22 mouse cellular contexts compared by ENCODE assay signal in the genomic region with DNA sequence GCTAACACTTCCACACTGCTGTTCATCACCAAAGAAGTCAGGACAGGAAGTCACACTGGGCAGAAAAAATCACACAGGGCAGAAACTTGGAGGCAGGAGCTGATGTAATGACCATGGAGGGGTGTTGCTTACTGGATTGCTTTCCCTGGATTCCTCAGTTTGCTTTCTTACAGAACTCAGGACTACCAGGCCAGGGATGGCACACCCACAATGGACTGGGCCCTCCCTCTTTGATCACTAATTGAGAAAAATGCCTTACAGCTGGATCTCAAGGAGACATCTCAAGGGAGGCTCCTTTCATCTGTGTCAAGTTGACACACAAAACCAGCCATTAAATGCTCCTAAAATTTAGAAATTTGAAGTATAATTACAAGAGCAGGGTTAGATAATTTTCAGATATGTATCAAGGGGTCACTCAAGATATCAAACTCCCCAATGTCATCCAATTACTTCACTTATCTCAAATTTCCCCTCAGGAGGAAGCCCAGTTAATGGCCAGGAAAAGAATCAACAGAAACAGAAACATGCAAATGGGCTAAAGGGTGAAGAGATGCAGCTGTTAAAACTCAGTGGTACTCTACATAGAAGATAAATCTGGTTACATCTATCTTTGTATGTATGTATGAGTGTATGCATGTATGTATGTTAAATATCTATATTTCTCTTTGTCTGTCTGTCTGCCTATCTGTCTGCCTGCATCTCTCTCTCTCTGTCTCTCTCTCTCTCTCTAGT.
DNase-seq lines count a peak whose midpoint lies in the region; ATAC-seq and TF ChIP-seq lines count a peak whose summit lies in the region.
"Had no signal": no experiment of that assay in that cellular context is flagged by ENCODE, and none has a peak within 500 bp of the region (broad histone marks: within the 10 kb centered on the region; RNA-seq: fewer than 3 reads in every experiment).

No protein-coding gene starts in this region.

- no peaks in the 10 kb centered on the region for H3K36me3 ChIP-seq in kidney, embryonic 14.5 days (ENCODE audit: control insufficient read depth, insufficient read depth, low read length)
- no peaks in the 10 kb centered on the region for H3K36me3 ChIP-seq in kidney, embryonic 15.5 days
- no peaks in the 10 kb centered on the region for H3K36me3 ChIP-seq in kidney, embryonic 16.5 days (ENCODE audit: insufficient read depth, low read length)
- H3K36me3 ChIP-seq in kidney, adult 2 months (ENCODE audit: control insufficient read depth, insufficient read depth, low read length) = no peaks in the 10 kb centered on the region
- no peaks in the 10 kb centered on the region for H3K36me3 ChIP-seq in kidney, postnatal 0 days (ENCODE audit: insufficient read depth, low read length)
- H3K36me3 ChIP-seq: G1E had no signal

- no peaks in the 10 kb centered on the region for H3K4me1 ChIP-seq in kidney, embryonic 14.5 days (ENCODE audit: control insufficient read depth, insufficient read depth, low read length)
- no peaks in the 10 kb centered on the region for H3K4me1 ChIP-seq in kidney, embryonic 15.5 days
- no peaks in the 10 kb centered on the region for H3K4me1 ChIP-seq in kidney, embryonic 16.5 days (ENCODE audit: insufficient read depth, low read length)
- H3K4me1 ChIP-seq in kidney, adult 2 months (ENCODE audit: control insufficient read depth, insufficient read depth, low read length) = no peaks in the 10 kb centered on the region
- H3K4me1 ChIP-seq in kidney, postnatal 0 days (replicated peaks; ENCODE audit: insufficient read depth, low read length) = no peaks in the 10 kb centered on the region

- no peaks in the 10 kb centered on the region for H3K9me3 ChIP-seq in kidney, embryonic 14.5 days (ENCODE audit: control insufficient read depth, low read length)
- no peaks in the 10 kb centered on the region for H3K9me3 ChIP-seq in kidney, embryonic 15.5 days (replicated peaks)
- no peaks in the 10 kb centered on the region for H3K9me3 ChIP-seq in kidney, embryonic 16.5 days (ENCODE audit: low read length)
- H3K9me3 ChIP-seq in kidney, postnatal 0 days (replicated peaks; ENCODE audit: low read length) = no peaks in the 10 kb centered on the region
- H3K9me3 ChIP-seq: G1E had no signal

- H3K27ac ChIP-seq in kidney, embryonic 14.5 days (ENCODE audit: low read depth, low read length) = no peak overlapping the region
- no peak overlapping the region for H3K27ac ChIP-seq in kidney, embryonic 15.5 days
- H3K27ac ChIP-seq in kidney, embryonic 16.5 days (ENCODE audit: low read length) = no peak overlapping the region
- no peak overlapping the region for H3K27ac ChIP-seq in kidney, adult 2 months (ENCODE audit: insufficient read depth, low read depth, low read length)
- H3K27ac ChIP-seq in kidney, postnatal 0 days = no peak overlapping the region

- no peak for TF ChIP-seq POLR2A in kidney, adult 2 months (IDR thresholded peaks at IDR 0.05; ENCODE audit: low read depth, low read length)

- no peak overlapping the region for H3K9ac ChIP-seq in kidney, embryonic 14.5 days (ENCODE audit: low read depth, low read length)
- no peak overlapping the region for H3K9ac ChIP-seq in kidney, embryonic 15.5 days
- no peak overlapping the region for H3K9ac ChIP-seq in kidney, embryonic 16.5 days (replicated peaks; ENCODE audit: low read length)
- no peak overlapping the region for H3K9ac ChIP-seq in kidney, postnatal 0 days (ENCODE audit: low read depth, low read length)

- H3K27me3 ChIP-seq in kidney, embryonic 14.5 days (ENCODE audit: control insufficient read depth, insufficient read depth, low read length) = no peaks in the 10 kb centered on the region
- H3K27me3 ChIP-seq in kidney, embryonic 15.5 days = no peaks in the 10 kb centered on the region
- no peaks in the 10 kb centered on the region for H3K27me3 ChIP-seq in kidney, embryonic 16.5 days (ENCODE audit: insufficient read depth, low read length)
- no peaks in the 10 kb centered on the region for H3K27me3 ChIP-seq in kidney, adult 2 months (replicated peaks; ENCODE audit: control insufficient read depth, insufficient read depth, low read length)
- H3K27me3 ChIP-seq in kidney, postnatal 0 days (ENCODE audit: insufficient read depth, low read length) = no peaks in the 10 kb centered on the region
- H3K27me3 ChIP-seq: CH12.LX, Patski had no signal

- TF ChIP-seq CTCF in kidney, adult 2 months (conservative IDR thresholded peaks at IDR 0.05; ENCODE audit: insufficient read depth, insufficient read length, low read depth, low read length) = no peak
- no peak for TF ChIP-seq CTCF in kidney, postnatal 0 days (IDR thresholded peaks at IDR 0.05; ENCODE audit: low read depth)

- DNase-seq in kidney, postnatal 36 days = no peak
- DNase-seq in kidney, adult 8-10 months = no peak
- DNase-seq in kidney, adult 2 months = no peak
- DNase-seq in kidney, postnatal 0 days (ENCODE audit: low spot score) = peak; percentile 15
- DNase-seq in kidney, postnatal 25 days = no peak
- DNase-seq: adrenal gland, adult 2 months; adrenal gland, adult 8-10 months; adrenal gland, postnatal 10 days; adrenal gland, postnatal 14 days; adrenal gland, postnatal 25 days; adrenal gland, postnatal 36 days; B cell, adult 2 months; cerebellum, adult 11 months; cerebellum, adult 11-12 months had no signal

- 0 out of 2 replicates have a peak, but pooled peaks have one; percentile 80 for ATAC-seq in kidney, embryonic 14.5 days (ENCODE audit: low FRiP score, low TSS enrichment)
- ATAC-seq in kidney, embryonic 15.5 days (replicated peaks; ENCODE audit: low FRiP score) = peak; percentile 79
- peak; percentile 79 for ATAC-seq in kidney, embryonic 16.5 days (ENCODE audit: low FRiP score, low TSS enrichment)
- ATAC-seq in kidney, postnatal 0 days (replicated peaks; ENCODE audit: low FRiP score, low read depth) = no peak
- ATAC-seq: activated CD4-positive, CD25-positive, alpha-beta regulatory T cell, adult 4 months; CD4-positive, CD25-positive, alpha-beta regulatory T cell, adult 4 months; Patski had no signal

- no peak overlapping the region for H3K4me3 ChIP-seq in kidney, embryonic 14.5 days (ENCODE audit: low read length)
- H3K4me3 ChIP-seq in kidney, embryonic 15.5 days (replicated peaks) = no peak overlapping the region
- H3K4me3 ChIP-seq in kidney, embryonic 16.5 days (ENCODE audit: low read length) = no peak overlapping the region
- no peak overlapping the region for H3K4me3 ChIP-seq in kidney, adult 2 months (ENCODE audit: insufficient read depth, low read depth, low read length)
- no peak overlapping the region for H3K4me3 ChIP-seq in kidney, postnatal 0 days (replicated peaks; ENCODE audit: low read depth, low read length)

- no peak overlapping the region for H3K4me2 ChIP-seq in kidney, embryonic 14.5 days (replicated peaks; ENCODE audit: low read depth, low read length)
- no peak overlapping the region for H3K4me2 ChIP-seq in kidney, embryonic 15.5 days
- no peak overlapping the region for H3K4me2 ChIP-seq in kidney, embryonic 16.5 days (replicated peaks; ENCODE audit: low read depth, low read length)
- H3K4me2 ChIP-seq in kidney, postnatal 0 days (ENCODE audit: low read length) = no peak overlapping the region
